Mouse (Mus musculus): ENCODE results near the gene 1700016C15Rik. TPM values are rescaled to one million over a fixed set of nuclear protein-coding genes. Genes with fewer than 3 reads are reported as not detected.

Gene 1700016C15Rik
- polyA plus RNA-seq (2014; fragmentation: Nextera tagmentation; extraction: Ambion mirVana) = not detected in 2 replicates

- no peak within 1 kb of the TSS for H3K4me3 ChIP-seq (ENCODE audit: control insufficient read depth in 1 of 2, insufficient read depth in 1 of 2, low read depth in 1 of 2, low read length in 2 of 2)
- no peak within 1 kb of the TSS for H3K4me2 ChIP-seq (ENCODE audit: low read length)
- H3K9ac ChIP-seq (ENCODE audit: low read length) = no peak within 1 kb of the TSS
- no peak within 1 kb of the TSS; a peak in 1 of 4 replicates for H3K27ac ChIP-seq (replicated peaks in 1 of 2; ENCODE audit: control insufficient read depth in 1 of 2, insufficient read depth in 1 of 2, low read depth in 2 of 2, low read length in 2 of 2)
- H3K9me3 ChIP-seq (ENCODE audit: control insufficient read depth, low read length) = peaks cover 7% of the 10 kb centered on the region
- ATAC-seq (ENCODE audit: insufficient number of reproducible peaks, insufficient read depth, low FRiP score, low read depth) = no peak
- no peaks in the 10 kb centered on the region for H3K36me3 ChIP-seq (ENCODE audit: control insufficient read depth, insufficient read depth, low read length)
- H3K27me3 ChIP-seq (ENCODE audit: control insufficient read depth, insufficient read depth, low read length) = no peaks in the 10 kb centered on the region
- WGBS = 68% methylated on average over 11 of the region's 11 CpGs
- H3K4me1 ChIP-seq (ENCODE audit: control insufficient read depth in 2 of 2, insufficient read depth in 2 of 2, low read length in 2 of 2) = no peaks in the 10 kb centered on the region
Measured at GRCm38 (mm10) chr1:177729043-177730024, at the start of gene 1700016C15Rik. Gene 1700016C15Rik (plus strand): TSS chr1:177729814.

- WGBS = 75% methylated on average over 11 of the region's 11 CpGs
- Histone ChIP-seq H3K4me3 (ENCODE audit: control insufficient read depth in 1 of 2, insufficient read depth in 1 of 2, low read depth in 1 of 2, low read length in 2 of 2) (no peak overlapping the region), H3K27ac (replicated peaks in 1 of 2; ENCODE audit: control insufficient read depth in 1 of 2, insufficient read depth in 1 of 2, low read depth in 2 of 2, low read length in 2 of 2) (no peak overlapping the region), H3K9me3 (ENCODE audit: control insufficient read depth, low read length) (no peaks in the 10 kb centered on the region), H3K4me1 (ENCODE audit: control insufficient read depth in 2 of 2, insufficient read depth in 2 of 2, low read length in 2 of 2) (no peaks in the 10 kb centered on the region), H3K4me2 (ENCODE audit: low read length) (no peak overlapping the region), H3K27me3 (ENCODE audit: control insufficient read depth, insufficient read depth, low read length) (no peaks in the 10 kb centered on the region), H3K9ac (ENCODE audit: low read length) (no peak overlapping the region), H3K36me3 (ENCODE audit: control insufficient read depth, insufficient read depth, low read length) (no peaks in the 10 kb centered on the region)
- no peak for ATAC-seq (ENCODE audit: insufficient number of reproducible peaks, insufficient read depth, low FRiP score, low read depth)
Measured at GRCm38 (mm10) chr1:177681239-177681638, 48.4 kb upstream of the 1700016C15Rik start.

- Histone ChIP-seq H3K4me1 (ENCODE audit: control insufficient read depth in 2 of 2, insufficient read depth in 2 of 2, low read length in 2 of 2) (no peaks in the 10 kb centered on the region), H3K9ac (ENCODE audit: low read length) (no peak overlapping the region), H3K27me3 (ENCODE audit: control insufficient read depth, insufficient read depth, low read length) (no peaks in the 10 kb centered on the region), H3K27ac (replicated peaks in 1 of 2; ENCODE audit: control insufficient read depth in 1 of 2, insufficient read depth in 1 of 2, low read depth in 2 of 2, low read length in 2 of 2) (no peak overlapping the region), H3K9me3 (ENCODE audit: control insufficient read depth, low read length) (no peaks in the 10 kb centered on the region), H3K36me3 (ENCODE audit: control insufficient read depth, insufficient read depth, low read length) (no peaks in the 10 kb centered on the region), H3K4me3 (ENCODE audit: control insufficient read depth in 1 of 2, insufficient read depth in 1 of 2, low read depth in 1 of 2, low read length in 2 of 2) (no peak overlapping the region), H3K4me2 (ENCODE audit: low read length) (no peak overlapping the region)
- 65% methylated on average over 18 of the region's 18 CpGs for WGBS
- no peak for ATAC-seq (ENCODE audit: insufficient number of reproducible peaks, insufficient read depth, low FRiP score, low read depth)
Measured at GRCm38 (mm10) chr1:177683931-177684836, 45.4 kb upstream of the 1700016C15Rik start.

- 12% methylated on average over 3 of the region's 3 CpGs for WGBS
- no peak for ATAC-seq (ENCODE audit: insufficient number of reproducible peaks, insufficient read depth, low FRiP score, low read depth)
Measured at GRCm38 (mm10) chr1:177684901-177685300, 44.7 kb upstream of the 1700016C15Rik start.

DNA sequence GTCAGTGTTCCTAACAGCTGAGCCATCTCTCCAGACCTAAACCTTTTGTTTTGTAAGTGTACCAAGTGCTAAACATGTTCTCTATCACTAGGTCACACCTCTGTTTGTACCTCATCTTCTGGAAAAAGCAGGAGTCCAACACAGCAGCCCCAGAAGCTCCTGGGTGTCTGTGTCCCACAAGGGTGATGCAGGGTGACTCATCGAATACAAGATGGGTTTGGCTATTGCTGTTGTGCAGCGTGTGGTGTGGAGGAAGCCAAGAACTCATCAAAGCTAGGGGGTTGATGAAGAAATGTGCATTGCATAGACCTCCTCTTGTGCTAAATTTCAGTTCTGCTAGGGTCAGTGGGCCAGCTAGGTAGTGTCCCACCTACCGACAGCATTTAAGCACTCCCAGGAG is 43.5 kb upstream of the 1700016C15Rik start:
- H3K27me3 ChIP-seq (ENCODE audit: control insufficient read depth, insufficient read depth, low read length) = no peaks in the 10 kb centered on the region
- no peak overlapping the region for H3K4me3 ChIP-seq (ENCODE audit: control insufficient read depth in 1 of 2, insufficient read depth in 1 of 2, low read depth in 1 of 2, low read length in 2 of 2)
- H3K36me3 ChIP-seq (ENCODE audit: control insufficient read depth, insufficient read depth, low read length) = no peaks in the 10 kb centered on the region
- no peak overlapping the region for H3K4me2 ChIP-seq (ENCODE audit: low read length)
- WGBS = 62% methylated on average over 3 of the region's 3 CpGs
- ATAC-seq (ENCODE audit: insufficient number of reproducible peaks, insufficient read depth, low FRiP score, low read depth) = no peak
- H3K4me1 ChIP-seq (ENCODE audit: control insufficient read depth in 2 of 2, insufficient read depth in 2 of 2, low read length in 2 of 2) = no peaks in the 10 kb centered on the region
- no peak overlapping the region for H3K9ac ChIP-seq (ENCODE audit: low read length)
- no peaks in the 10 kb centered on the region for H3K9me3 ChIP-seq (ENCODE audit: control insufficient read depth, low read length)
- H3K27ac ChIP-seq (replicated peaks in 1 of 2; ENCODE audit: control insufficient read depth in 1 of 2, insufficient read depth in 1 of 2, low read depth in 2 of 2, low read length in 2 of 2) = no peak overlapping the region

More at GRCm38 (mm10) chr1:177684901-177685300, 44.7 kb upstream of the 1700016C15Rik start:
- Histone ChIP-seq H3K4me3 (ENCODE audit: control insufficient read depth in 1 of 2, insufficient read depth in 1 of 2, low read depth in 1 of 2, low read length in 2 of 2) (no peak overlapping the region), H3K36me3 (ENCODE audit: control insufficient read depth, insufficient read depth, low read length) (no peaks in the 10 kb centered on the region), H3K9ac (ENCODE audit: low read length) (no peak overlapping the region), H3K27me3 (ENCODE audit: control insufficient read depth, insufficient read depth, low read length) (no peaks in the 10 kb centered on the region), H3K27ac (replicated peaks in 1 of 2; ENCODE audit: control insufficient read depth in 1 of 2, insufficient read depth in 1 of 2, low read depth in 2 of 2, low read length in 2 of 2) (no peak overlapping the region), H3K9me3 (ENCODE audit: control insufficient read depth, low read length) (no peaks in the 10 kb centered on the region), H3K4me2 (ENCODE audit: low read length) (no peak overlapping the region), H3K4me1 (ENCODE audit: control insufficient read depth in 2 of 2, insufficient read depth in 2 of 2, low read length in 2 of 2) (no peaks in the 10 kb centered on the region)

- Histone ChIP-seq H3K4me1 (ENCODE audit: control insufficient read depth in 2 of 2, insufficient read depth in 2 of 2, low read length in 2 of 2) (no peaks in the 10 kb centered on the region), H3K4me2 (ENCODE audit: low read length) (no peak overlapping the region), H3K27ac (replicated peaks in 1 of 2; ENCODE audit: control insufficient read depth in 1 of 2, insufficient read depth in 1 of 2, low read depth in 2 of 2, low read length in 2 of 2) (no peak overlapping the region), H3K36me3 (ENCODE audit: control insufficient read depth, insufficient read depth, low read length) (no peaks in the 10 kb centered on the region), H3K27me3 (ENCODE audit: control insufficient read depth, insufficient read depth, low read length) (no peaks in the 10 kb centered on the region), H3K9me3 (ENCODE audit: control insufficient read depth, low read length) (no peaks in the 10 kb centered on the region), H3K4me3 (ENCODE audit: control insufficient read depth in 1 of 2, insufficient read depth in 1 of 2, low read depth in 1 of 2, low read length in 2 of 2) (no peak overlapping the region), H3K9ac (ENCODE audit: low read length) (no peak overlapping the region)
- 76% methylated on average over 5 of the region's 5 CpGs for WGBS
- ATAC-seq (ENCODE audit: insufficient number of reproducible peaks, insufficient read depth, low FRiP score, low read depth) = no peak
Measured at GRCm38 (mm10) chr1:177686982-177687381, 42.6 kb upstream of the 1700016C15Rik start.

DNA sequence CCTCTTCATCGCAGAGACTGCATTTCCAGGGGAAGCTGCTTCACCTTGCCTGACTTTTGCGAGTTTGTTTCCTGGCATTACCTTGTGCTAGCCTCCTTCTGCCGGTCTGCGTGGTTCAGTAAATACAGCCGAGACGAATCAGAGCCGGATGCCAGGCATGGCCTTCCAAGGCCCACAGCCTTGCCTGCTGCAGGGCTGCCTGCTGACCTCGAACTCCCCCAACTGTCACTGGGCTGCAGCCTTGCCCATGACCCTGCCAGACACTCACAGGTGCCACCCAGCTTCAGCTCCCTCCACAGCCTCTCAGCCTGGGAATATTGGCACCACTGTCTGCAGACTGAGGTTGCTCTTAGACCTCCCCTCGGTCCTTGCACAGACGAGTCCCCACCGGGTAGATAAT is 37.1 kb upstream of the 1700016C15Rik start:
- 73% methylated on average over 11 of the region's 11 CpGs for WGBS
- no peaks in the 10 kb centered on the region for H3K36me3 ChIP-seq (ENCODE audit: control insufficient read depth, insufficient read depth, low read length)
- no peak overlapping the region for H3K27ac ChIP-seq (replicated peaks in 1 of 2; ENCODE audit: control insufficient read depth in 1 of 2, insufficient read depth in 1 of 2, low read depth in 2 of 2, low read length in 2 of 2)
- H3K27me3 ChIP-seq (ENCODE audit: control insufficient read depth, insufficient read depth, low read length) = no peaks in the 10 kb centered on the region
- H3K4me3 ChIP-seq (ENCODE audit: control insufficient read depth in 1 of 2, insufficient read depth in 1 of 2, low read depth in 1 of 2, low read length in 2 of 2) = no peak overlapping the region
- ATAC-seq (ENCODE audit: insufficient number of reproducible peaks, insufficient read depth, low FRiP score, low read depth) = no peak
- peaks cover 3 to 5% of the 10 kb centered on the region in 2 experiments; a peak in 3 of 4 replicates for H3K4me1 ChIP-seq (ENCODE audit: control insufficient read depth in 2 of 2, insufficient read depth in 2 of 2, low read length in 2 of 2)
- H3K4me2 ChIP-seq (ENCODE audit: low read length) = no peak overlapping the region
- no peaks in the 10 kb centered on the region for H3K9me3 ChIP-seq (ENCODE audit: control insufficient read depth, low read length)
- no peak overlapping the region for H3K9ac ChIP-seq (ENCODE audit: low read length)

Measured in heart, embryonic 14.5 days (tissue).